In the genomic region with DNA sequence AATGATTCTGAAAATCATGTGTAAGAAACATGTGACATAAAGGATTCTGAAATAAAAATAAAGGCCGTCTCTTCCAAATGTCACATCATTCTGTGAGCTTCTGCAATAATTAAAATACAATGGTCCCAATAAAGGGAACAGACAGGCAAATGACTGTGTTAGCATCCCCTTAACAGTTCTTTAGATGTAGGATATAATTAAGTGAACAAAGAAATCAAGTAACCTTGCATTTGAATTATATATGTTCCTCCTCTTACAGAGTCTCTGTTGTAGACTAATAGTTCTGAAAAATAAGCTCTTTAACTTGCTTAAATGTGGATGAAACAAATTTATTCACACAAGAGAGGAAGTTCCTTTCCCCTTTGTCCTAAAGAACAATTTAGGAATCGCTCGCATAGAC, we compare ENCODE assay signal across 34 mouse cellular contexts. TPM values are rescaled to one million over a fixed set of nuclear protein-coding genes. Genes with fewer than 3 reads are reported as not detected.
"Had no signal": no experiment of that assay in that cellular context is flagged by ENCODE, and none has a peak within 500 bp of the region (broad histone marks: within the 10 kb centered on the region; RNA-seq: fewer than 3 reads in every experiment).

No protein-coding gene starts in this region.

- H3K4me3 ChIP-seq: heart, embryonic 10.5 days; heart, embryonic 12.5 days; hindbrain, embryonic 10.5 days; hindbrain, embryonic 12.5 days; intestine, embryonic 15.5 days; layer of hippocampus, adult 2 months; left cerebral cortex, adult 2 months; limb, embryonic 10.5 days; limb, embryonic 12.5 days; liver, embryonic 13.5 days; liver, embryonic 15.5 days had no signal

- DNase-seq: gastrocnemius, postnatal 10 days; gastrocnemius, postnatal 25 days; heart, adult 18-20 months; heart, postnatal 10 days; heart, postnatal 4 days; kidney, adult 18-20 months; kidney, adult 8-10 months; kidney, postnatal 10 days; kidney, postnatal 25 days; kidney, postnatal 4 days; liver; liver, embryonic 13.5 days; liver, postnatal 0 days had no signal

- H3K9ac ChIP-seq: heart, embryonic 12.5 days; hindbrain, embryonic 12.5 days; hindbrain, embryonic 14.5 days; intestine, embryonic 15.5 days; limb, embryonic 12.5 days; liver, embryonic 13.5 days; liver, embryonic 15.5 days; liver, postnatal 0 days had no signal

- H3K9me3 ChIP-seq: heart, embryonic 10.5 days; heart, embryonic 12.5 days; hindbrain, embryonic 10.5 days; hindbrain, embryonic 12.5 days; intestine, embryonic 15.5 days; limb, embryonic 10.5 days; limb, embryonic 12.5 days; liver, embryonic 13.5 days; liver, embryonic 15.5 days had no signal

- H3K4me1 ChIP-seq: hindbrain, embryonic 10.5 days; hindbrain, embryonic 12.5 days; intestine, embryonic 15.5 days; limb, embryonic 10.5 days; limb, embryonic 12.5 days; liver, embryonic 13.5 days; liver, embryonic 15.5 days had no signal

- H3K27me3 ChIP-seq: heart, embryonic 12.5 days; hindbrain, embryonic 12.5 days; intestine, embryonic 15.5 days; limb, embryonic 12.5 days; liver, embryonic 13.5 days; liver, embryonic 15.5 days had no signal

- H3K27ac ChIP-seq: heart, embryonic 10.5 days; hindbrain, embryonic 10.5 days; hindbrain, embryonic 12.5 days; hindbrain, embryonic 14.5 days; intestine, embryonic 15.5 days; layer of hippocampus, adult 2 months; left cerebral cortex, adult 2 months; limb, embryonic 10.5 days; limb, embryonic 12.5 days; liver, embryonic 13.5 days; liver, embryonic 15.5 days had no signal

- ATAC-seq: hindbrain, embryonic 16.5 days; inflammation-experienced regulatory T-cells, adult 6 months; intestine, embryonic 15.5 days; intestine, postnatal 0 days; liver, postnatal 0 days had no signal

- H3K4me2 ChIP-seq: heart, embryonic 12.5 days; hindbrain, embryonic 12.5 days; hindbrain, embryonic 14.5 days; intestine, embryonic 15.5 days; limb, embryonic 12.5 days; liver, embryonic 11.5 days; liver, embryonic 13.5 days; liver, embryonic 15.5 days had no signal

- H3K36me3 ChIP-seq: heart, embryonic 10.5 days; heart, embryonic 12.5 days; hindbrain, embryonic 10.5 days; hindbrain, embryonic 12.5 days; intestine, embryonic 15.5 days; limb, embryonic 10.5 days; limb, embryonic 12.5 days; liver, embryonic 13.5 days; liver, embryonic 15.5 days had no signal

RNA-seq across cellular contexts. Expression of a gene that starts 10.5 kb away (rescaled TPM):
- total RNA-seq: granulocyte monocyte progenitor cell, adult 5-6 weeks; layer of hippocampus, adult 2 months; layer of hippocampus, postnatal 10 days; layer of hippocampus, postnatal 25 days; left cerebral cortex, adult 2 months; left cerebral cortex, postnatal 14 days; left cerebral cortex, postnatal 36 days had no signal
- polyA plus RNA-seq: heart, embryonic 10.5 days; heart, embryonic 12.5 days; hindbrain, embryonic 10.5 days; hindbrain, embryonic 12.5 days; inflammation-experienced regulatory T-cells, adult 6 months; intestine, embryonic 15.5 days; intestine, postnatal 0 days; limb, embryonic 10.5 days; limb, embryonic 12.5 days; liver, embryonic 11.5 days; liver, embryonic 13.5 days; liver, postnatal 0 days had no signal

RNA-seq across cellular contexts. Expression of a gene that starts 23.6 kb away (rescaled TPM):
- total RNA-seq: granulocyte monocyte progenitor cell, adult 5-6 weeks had no signal
- polyA plus RNA-seq: inflammation-experienced regulatory T-cells, adult 6 months; intestine, embryonic 15.5 days; kidney, embryonic 14.5 days; limb, embryonic 10.5 days; liver, embryonic 11.5 days; liver, embryonic 13.5 days; liver, embryonic 15.5 days; liver, postnatal 0 days had no signal

RNA-seq across cellular contexts. Expression of a gene that starts 59.1 kb away (rescaled TPM):
- total RNA-seq: granulocyte monocyte progenitor cell, adult 5-6 weeks; layer of hippocampus, adult 2 months; layer of hippocampus, postnatal 10 days; layer of hippocampus, postnatal 25 days; left cerebral cortex, adult 2 months; left cerebral cortex, postnatal 14 days; left cerebral cortex, postnatal 36 days had no signal
- polyA plus RNA-seq: hindbrain, embryonic 10.5 days; hindbrain, embryonic 12.5 days; hindbrain, embryonic 14.5 days; hindbrain, embryonic 16.5 days; inflammation-experienced regulatory T-cells, adult 6 months; intestine, embryonic 15.5 days; intestine, postnatal 0 days; kidney, embryonic 14.5 days; limb, embryonic 12.5 days had no signal
